Mouse (Mus musculus): Measurements from ENCODE around the gene Ccdc154. TPM values are rescaled to one million over a fixed set of nuclear protein-coding genes. Genes with fewer than 3 reads are reported as not detected.

Ccdc154 gene
- polyA plus RNA-seq, 1 experiment, result 23.5 TPM

DNA sequence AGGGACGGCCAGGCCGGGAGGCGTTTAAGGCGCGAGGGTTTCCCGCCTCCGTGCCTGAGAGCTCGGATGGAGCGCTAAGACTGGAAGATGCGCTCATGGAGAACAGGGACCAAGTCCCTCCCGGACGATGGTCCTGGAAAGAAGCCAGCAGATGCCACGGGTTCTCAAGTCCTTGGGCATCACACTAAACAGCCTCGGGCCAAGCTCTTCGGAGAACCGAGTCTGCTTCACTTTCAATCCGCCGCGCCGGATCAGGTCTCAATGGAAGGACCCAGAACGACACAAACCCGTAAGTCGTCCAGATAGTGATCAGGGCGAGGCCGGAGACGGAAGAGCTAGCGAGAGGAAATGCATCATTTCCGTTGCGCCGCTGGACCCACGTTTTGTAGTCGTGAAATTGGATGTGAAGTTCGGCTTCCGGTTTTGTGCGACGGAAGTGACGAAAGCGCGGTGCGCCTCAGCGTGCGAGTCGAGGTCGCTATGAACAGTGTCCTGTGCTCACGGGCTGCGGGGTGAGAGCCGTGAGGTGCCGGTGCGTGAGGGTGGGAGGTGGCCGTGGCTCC is 21.9 kb downstream of the Ccdc154 start, which contains the start of gene BC003965:
TSS of gene BC003965 (plus strand) at position 426 of the 563 bp plus-strand sequence.
- Histone ChIP-seq H3K4me3 (ENCODE audit: control insufficient read depth, low read depth, low read length) (peak within 1 kb of the TSS; percentile 93), H3K36me3 (ENCODE audit: control insufficient read depth, insufficient read depth, low read length) (no peaks in the 10 kb centered on the region), H3K27ac (ENCODE audit: control insufficient read depth, insufficient read depth, low read depth, low read length) (peak within 1 kb of the TSS; percentile 84), H3K4me1 (ENCODE audit: control insufficient read depth, insufficient read depth, low read length) (peaks cover 11% of the 10 kb centered on the region), H3K27me3 (ENCODE audit: control insufficient read depth, insufficient read depth, low read length) (no peaks in the 10 kb centered on the region)
- no peak for TF ChIP-seq CTCF (IDR thresholded peaks at IDR 0.05; ENCODE audit: control insufficient read depth, insufficient read depth, insufficient replicate concordance, low read depth, low read length)
- TF ChIP-seq POLR2A (IDR thresholded peaks at IDR 0.05; ENCODE audit: control insufficient read depth, low read depth, low read length), result peak; percentile 90

DNA sequence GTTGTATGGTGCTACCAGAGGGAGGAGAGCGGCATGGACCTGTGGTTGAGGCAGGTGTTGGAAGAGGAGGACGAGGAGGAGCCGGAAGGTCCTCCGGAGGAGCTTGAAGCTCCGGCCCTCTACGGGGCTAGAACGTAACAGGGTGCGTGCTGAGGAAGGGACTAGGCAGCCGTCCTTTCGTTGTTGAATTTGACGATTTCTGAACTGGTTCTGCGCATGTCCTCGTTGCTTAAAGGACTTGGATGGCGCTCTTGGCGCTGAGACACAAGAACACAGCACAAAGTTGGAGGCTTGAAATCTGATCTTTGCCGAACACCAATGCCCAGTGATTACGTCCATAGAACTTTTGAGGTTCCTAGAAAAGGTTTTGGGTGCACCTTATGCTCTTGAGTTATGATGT is 22.7 kb downstream of the Ccdc154 start:
- TF ChIP-seq POLR2A (IDR thresholded peaks at IDR 0.05; ENCODE audit: control insufficient read depth, low read depth, low read length) (no peak), CTCF (IDR thresholded peaks at IDR 0.05; ENCODE audit: control insufficient read depth, insufficient read depth, insufficient replicate concordance, low read depth, low read length) (no peak)
- H3K27ac ChIP-seq (ENCODE audit: control insufficient read depth, insufficient read depth, low read depth, low read length), result peak overlapping the region; percentile 59
- no peaks in the 10 kb centered on the region for H3K27me3 ChIP-seq (ENCODE audit: control insufficient read depth, insufficient read depth, low read length)
- H3K36me3 ChIP-seq (ENCODE audit: control insufficient read depth, insufficient read depth, low read length), result no peaks in the 10 kb centered on the region
- H3K4me1 ChIP-seq (ENCODE audit: control insufficient read depth, insufficient read depth, low read length), result peaks cover 15% of the 10 kb centered on the region
- peak overlapping the region; percentile 93 for H3K4me3 ChIP-seq (ENCODE audit: control insufficient read depth, low read depth, low read length)

DNA sequence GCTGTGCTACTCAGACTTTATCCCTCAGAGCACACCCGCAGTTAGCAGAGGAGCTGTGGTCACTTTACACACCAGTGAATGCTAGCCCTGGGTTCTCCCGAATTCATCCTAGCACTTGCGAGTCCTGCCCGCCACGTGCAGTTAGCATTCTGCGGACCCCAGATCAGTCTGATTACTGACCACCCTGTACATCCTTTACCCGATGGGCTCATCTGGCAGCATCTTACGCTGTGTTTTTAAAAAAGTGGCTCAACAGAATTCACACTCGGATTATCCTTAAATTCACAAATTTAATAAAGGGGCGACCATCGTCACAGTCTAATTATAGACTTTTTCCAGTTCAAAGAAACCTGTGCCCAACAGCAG is 25.5 kb downstream of the Ccdc154 start:
- peaks cover 15% of the 10 kb centered on the region for H3K4me1 ChIP-seq (ENCODE audit: control insufficient read depth, insufficient read depth, low read length)
- no peaks in the 10 kb centered on the region for H3K36me3 ChIP-seq (ENCODE audit: control insufficient read depth, insufficient read depth, low read length)
- no peak for TF ChIP-seq POLR2A (IDR thresholded peaks at IDR 0.05; ENCODE audit: control insufficient read depth, low read depth, low read length)
- no peak for TF ChIP-seq CTCF (IDR thresholded peaks at IDR 0.05; ENCODE audit: control insufficient read depth, insufficient read depth, insufficient replicate concordance, low read depth, low read length)
- H3K27me3 ChIP-seq (ENCODE audit: control insufficient read depth, insufficient read depth, low read length), result no peaks in the 10 kb centered on the region
- H3K4me3 ChIP-seq (ENCODE audit: control insufficient read depth, low read depth, low read length), result peak overlapping the region; percentile 60
- H3K27ac ChIP-seq (ENCODE audit: control insufficient read depth, insufficient read depth, low read depth, low read length), result peak overlapping the region; percentile 2; the same call in 1 of the 2 replicates

DNA sequence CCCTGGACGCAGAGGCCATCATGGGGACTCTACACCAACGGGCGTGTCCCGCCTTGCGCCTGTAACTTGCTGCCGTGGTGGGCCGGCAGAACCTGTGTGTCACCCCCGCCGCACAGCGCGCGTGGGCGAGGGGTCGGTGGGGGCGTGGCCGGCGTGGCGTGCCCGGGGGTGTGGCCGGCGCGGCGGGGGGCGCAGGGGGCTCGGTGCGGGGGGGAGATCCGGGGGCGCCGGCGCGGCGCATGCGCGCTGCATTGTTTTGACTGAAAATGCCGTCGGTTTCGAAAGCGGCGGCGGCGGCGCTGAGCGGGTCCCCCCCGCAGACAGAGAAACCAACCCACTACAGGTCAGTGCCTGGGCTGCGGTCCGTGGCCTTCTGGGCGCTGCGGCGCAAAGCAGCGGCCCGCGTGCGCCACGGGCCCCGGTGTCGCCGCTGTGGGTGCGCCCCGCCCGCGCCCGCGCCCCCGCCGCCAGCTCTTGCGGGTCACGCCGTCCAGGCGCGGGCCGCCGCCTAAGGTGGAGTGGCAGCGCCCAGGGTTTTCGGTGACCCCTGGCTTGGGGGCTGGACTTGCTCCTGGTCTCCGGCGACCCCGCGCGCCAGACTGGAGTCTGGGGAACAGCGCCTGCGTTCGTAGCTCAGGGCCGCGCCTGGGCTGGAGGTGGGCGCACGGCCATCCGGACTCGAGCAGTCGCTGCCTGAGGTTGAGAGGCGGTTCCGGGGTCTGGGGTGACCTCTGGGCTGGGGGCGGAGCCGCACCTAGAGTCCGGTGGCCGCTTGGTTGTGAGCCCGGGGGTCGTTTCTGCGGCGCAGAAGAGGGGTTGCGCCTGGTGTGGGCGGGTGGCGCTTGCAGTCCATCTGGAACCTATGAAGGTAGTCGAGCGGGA is 26.1 kb downstream of the Ccdc154 start, which contains the start of gene Unkl:
TSS of gene Unkl (plus strand) at position 248 of the 882 bp plus-strand sequence.
- peaks cover 15% of the 10 kb centered on the region for H3K4me1 ChIP-seq (ENCODE audit: control insufficient read depth, insufficient read depth, low read length)
- H3K36me3 ChIP-seq (ENCODE audit: control insufficient read depth, insufficient read depth, low read length), result no peaks in the 10 kb centered on the region
- TF ChIP-seq POLR2A (IDR thresholded peaks at IDR 0.05; ENCODE audit: control insufficient read depth, low read depth, low read length), result peak; percentile 51; the same call in 1 of the 2 replicates
- no peak for TF ChIP-seq CTCF (IDR thresholded peaks at IDR 0.05; ENCODE audit: control insufficient read depth, insufficient read depth, insufficient replicate concordance, low read depth, low read length)
- peak within 1 kb of the TSS; percentile 88 for H3K4me3 ChIP-seq (ENCODE audit: control insufficient read depth, low read depth, low read length)
- peak within 1 kb of the TSS; percentile 60 for H3K27ac ChIP-seq (ENCODE audit: control insufficient read depth, insufficient read depth, low read depth, low read length)
- no peaks in the 10 kb centered on the region for H3K27me3 ChIP-seq (ENCODE audit: control insufficient read depth, insufficient read depth, low read length)

DNA sequence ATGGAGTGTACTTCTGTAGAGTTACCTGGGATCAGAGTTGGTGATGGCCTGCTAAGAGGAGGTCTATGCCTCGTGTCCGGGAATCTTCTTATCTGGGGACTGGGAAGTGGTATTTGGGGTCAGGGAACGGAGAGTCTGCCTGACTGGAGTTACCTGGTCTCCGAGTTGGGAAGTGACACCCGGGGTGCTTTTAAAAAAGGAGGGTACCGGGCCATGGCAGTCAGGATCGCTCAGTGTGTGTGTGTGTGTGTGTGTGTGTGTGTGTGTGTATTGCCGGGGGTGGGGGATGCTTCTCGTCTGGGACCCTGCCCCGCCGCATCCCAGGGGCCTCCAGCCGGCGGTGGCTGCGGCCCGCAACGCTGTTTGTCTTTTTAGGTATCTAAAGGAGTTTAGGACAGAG is 26.8 kb downstream of the Ccdc154 start:
- Histone ChIP-seq H3K27ac (ENCODE audit: control insufficient read depth, insufficient read depth, low read depth, low read length) (no peak overlapping the region), H3K36me3 (ENCODE audit: control insufficient read depth, insufficient read depth, low read length) (no peaks in the 10 kb centered on the region), H3K4me3 (ENCODE audit: control insufficient read depth, low read depth, low read length) (peak overlapping the region; percentile 88), H3K27me3 (ENCODE audit: control insufficient read depth, insufficient read depth, low read length) (no peaks in the 10 kb centered on the region), H3K4me1 (ENCODE audit: control insufficient read depth, insufficient read depth, low read length) (peaks cover 15% of the 10 kb centered on the region)
- TF ChIP-seq CTCF (IDR thresholded peaks at IDR 0.05; ENCODE audit: control insufficient read depth, insufficient read depth, insufficient replicate concordance, low read depth, low read length) (no peak), POLR2A (IDR thresholded peaks at IDR 0.05; ENCODE audit: control insufficient read depth, low read depth, low read length) (no peak)

DNA sequence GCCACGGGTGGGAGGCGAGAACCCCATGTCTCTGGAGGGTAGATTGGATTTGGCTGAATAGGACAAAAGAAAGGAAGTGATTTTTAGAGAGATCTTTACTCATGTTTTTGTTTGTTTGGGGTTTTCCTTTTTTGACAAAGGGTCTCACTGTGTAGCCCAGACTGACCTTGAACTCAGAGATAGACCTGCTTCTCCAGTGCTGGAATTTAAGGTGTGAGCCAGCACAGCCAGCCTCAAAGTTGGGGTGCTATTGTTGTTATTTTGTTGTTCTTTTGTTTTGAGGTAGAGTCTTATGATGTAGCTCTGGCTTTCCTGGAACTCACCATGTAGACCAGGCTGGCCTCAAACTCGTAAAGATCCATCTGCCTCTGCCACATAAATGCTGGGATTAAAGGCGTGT is 40.1 kb downstream of the Ccdc154 start:
- H3K27me3 ChIP-seq (ENCODE audit: control insufficient read depth, insufficient read depth, low read length), result no peaks in the 10 kb centered on the region
- TF ChIP-seq POLR2A (IDR thresholded peaks at IDR 0.05; ENCODE audit: control insufficient read depth, low read depth, low read length), result no peak
- no peak for TF ChIP-seq CTCF (IDR thresholded peaks at IDR 0.05; ENCODE audit: control insufficient read depth, insufficient read depth, insufficient replicate concordance, low read depth, low read length)
- H3K36me3 ChIP-seq (ENCODE audit: control insufficient read depth, insufficient read depth, low read length), result no peaks in the 10 kb centered on the region
- H3K27ac ChIP-seq (ENCODE audit: control insufficient read depth, insufficient read depth, low read depth, low read length), result no peak overlapping the region
- no peak overlapping the region for H3K4me3 ChIP-seq (ENCODE audit: control insufficient read depth, low read depth, low read length)
- 0 out of 2 replicates have a peak, but pooled peaks cover 2% of the 10 kb centered on the region for H3K4me1 ChIP-seq (ENCODE audit: control insufficient read depth, insufficient read depth, low read length)

DNA sequence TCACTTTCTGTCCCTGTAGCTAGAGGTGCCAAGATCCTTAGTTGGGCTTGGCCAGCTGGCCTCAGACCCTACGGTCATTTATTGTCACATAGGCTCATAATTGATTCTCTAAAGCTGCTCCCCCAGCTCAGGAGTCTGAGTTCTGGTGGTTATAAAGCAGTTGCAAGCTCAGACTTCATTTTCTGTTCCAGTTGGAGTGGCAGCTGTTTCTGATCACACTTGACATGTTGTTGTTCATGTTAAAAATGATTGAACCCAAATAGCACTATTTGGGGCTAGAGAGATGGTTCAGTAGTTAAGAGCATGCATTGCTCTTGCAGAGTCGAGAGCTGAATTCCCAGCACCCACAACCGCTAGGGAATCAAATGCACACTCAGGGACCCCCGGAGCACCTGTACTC is 47.7 kb downstream of the Ccdc154 start:
- H3K27ac ChIP-seq (ENCODE audit: control insufficient read depth, insufficient read depth, low read depth, low read length), result no peak overlapping the region
- H3K4me1 ChIP-seq (ENCODE audit: control insufficient read depth, insufficient read depth, low read length), result peaks cover 8% of the 10 kb centered on the region
- TF ChIP-seq CTCF (IDR thresholded peaks at IDR 0.05; ENCODE audit: control insufficient read depth, insufficient read depth, insufficient replicate concordance, low read depth, low read length) (no peak), POLR2A (IDR thresholded peaks at IDR 0.05; ENCODE audit: control insufficient read depth, low read depth, low read length) (no peak)
- H3K4me3 ChIP-seq (ENCODE audit: control insufficient read depth, low read depth, low read length), result no peak overlapping the region
- H3K36me3 ChIP-seq (ENCODE audit: control insufficient read depth, insufficient read depth, low read length), result no peaks in the 10 kb centered on the region; the same call in 1 of the 2 replicates
- H3K27me3 ChIP-seq (ENCODE audit: control insufficient read depth, insufficient read depth, low read length), result no peaks in the 10 kb centered on the region

Measured in testis, adult 2 months (tissue).